Mouse (Mus musculus) gastrocnemius, adult 18-20 months (tissue): ENCODE data around the gene Kctd2. TPM values are rescaled to one million over a fixed set of nuclear protein-coding genes. Genes with fewer than 3 reads are reported as not detected.

Experiments
- DNase-seq: peaks from one replicate; pipeline ENCODE4 v3.0.0; 2021; ENCODE audit warnings: low spot score
- total RNA-seq, 2 experiments: library from RNA; stranded (reverse); gene quantifications; 2 replicates each; pipeline ENCODE4 v1.2.3; 2021

Kctd2 gene
- total RNA-seq, 2 experiments from 2014 or later = 15.9 to 17.7 TPM

GRCm38 (mm10) chr11:115400126-115400525, 19.8 kb upstream of the Kctd2 start:
- no peak for DNase-seq

- DNase-seq = no peak
Measured at GRCm38 (mm10) chr11:115400630-115401391, 19.1 kb upstream of the Kctd2 start.

- DNase-seq = peak; percentile 87
Measured at GRCm38 (mm10) chr11:115403338-115404124, 16.4 kb upstream of the Kctd2 start, which contains the start of gene Mrpl58. Gene Mrpl58, plus strand, starts transcription at chr11:115403752.

- no peak for DNase-seq
Measured at GRCm38 (mm10) chr11:115405723-115406122, 14.2 kb upstream of the Kctd2 start.

- no peak for DNase-seq
Measured at GRCm38 (mm10) chr11:115406858-115407401, 13.0 kb upstream of the Kctd2 start.

- DNase-seq = no peak
Measured at GRCm38 (mm10) chr11:115408266-115408920, 11.5 kb upstream of the Kctd2 start.

- no peak for DNase-seq
Measured at GRCm38 (mm10) chr11:115409556-115409955, 10.4 kb upstream of the Kctd2 start.

- DNase-seq = peak; percentile 56
Measured at GRCm38 (mm10) chr11:115420336-115421190, 635 bp downstream of the Kctd2 start.

GRCm38 (mm10) chr11:115421328-115421727, 1.4 kb downstream of the Kctd2 start:
- DNase-seq = no peak

- DNase-seq = no peak
Measured at GRCm38 (mm10) chr11:115421972-115422371, 2.0 kb downstream of the Kctd2 start.

GRCm38 (mm10) chr11:115423091-115423490, 3.2 kb downstream of the Kctd2 start:
- no peak for DNase-seq

GRCm38 (mm10) chr11:115424666-115425065, 4.7 kb downstream of the Kctd2 start:
- no peak for DNase-seq

- DNase-seq = no peak
Measured at GRCm38 (mm10) chr11:115425671-115426070, 5.7 kb downstream of the Kctd2 start.

- DNase-seq = peak; percentile 67
Measured at GRCm38 (mm10) chr11:115427482-115428331, 7.8 kb downstream of the Kctd2 start.

- DNase-seq = no peak
Measured at GRCm38 (mm10) chr11:115429307-115429706, 9.4 kb downstream of the Kctd2 start.

- no peak for DNase-seq
Measured at GRCm38 (mm10) chr11:115430561-115430960, 10.6 kb downstream of the Kctd2 start.

GRCm38 (mm10) chr11:115432814-115433213, 12.9 kb downstream of the Kctd2 start:
- DNase-seq = no peak

- DNase-seq = no peak
Measured at GRCm38 (mm10) chr11:115433342-115433741, 13.4 kb downstream of the Kctd2 start.

GRCm38 (mm10) chr11:115435596-115436337, 15.8 kb downstream of the Kctd2 start:
- no peak for DNase-seq
